Mouse (Mus musculus): ENCODE data around the gene Dock6.
A peak's percentile ranks its signal among the peaks of the same experiment; 100 is the strongest.
"Not testable (repeated sequence)": the region's sequence is repeated elsewhere in the genome, so short reads cannot be mapped to it uniquely, and the experiment has no call there.

Gene Dock6

GRCm38 (mm10) chr9:21808561-21808960 lies 43.9 kb downstream of the Dock6 start:
- DNase-seq (ENCODE audit: low spot score), result no peak

DNA sequence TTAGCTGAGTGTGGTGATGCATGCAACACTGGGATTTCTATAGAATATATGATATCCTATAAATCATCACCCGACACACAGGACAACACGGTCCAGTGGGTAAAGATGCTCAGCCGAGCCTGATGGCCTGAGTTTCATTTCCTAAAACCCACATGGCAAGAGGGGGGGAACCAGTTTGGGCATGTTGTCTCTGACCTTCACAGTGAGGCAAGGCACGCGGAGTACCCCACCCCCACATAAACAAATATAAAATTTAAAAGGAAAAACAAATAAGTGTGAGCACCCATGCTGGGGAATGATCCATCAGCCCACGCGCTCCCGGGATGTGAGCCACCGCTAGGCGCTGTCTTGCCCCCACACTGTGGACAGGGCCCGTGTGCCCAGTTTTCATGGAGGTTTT lies 45.5 kb downstream of the Dock6 start:
- DNase-seq (ENCODE audit: low spot score), result no peak

DNA sequence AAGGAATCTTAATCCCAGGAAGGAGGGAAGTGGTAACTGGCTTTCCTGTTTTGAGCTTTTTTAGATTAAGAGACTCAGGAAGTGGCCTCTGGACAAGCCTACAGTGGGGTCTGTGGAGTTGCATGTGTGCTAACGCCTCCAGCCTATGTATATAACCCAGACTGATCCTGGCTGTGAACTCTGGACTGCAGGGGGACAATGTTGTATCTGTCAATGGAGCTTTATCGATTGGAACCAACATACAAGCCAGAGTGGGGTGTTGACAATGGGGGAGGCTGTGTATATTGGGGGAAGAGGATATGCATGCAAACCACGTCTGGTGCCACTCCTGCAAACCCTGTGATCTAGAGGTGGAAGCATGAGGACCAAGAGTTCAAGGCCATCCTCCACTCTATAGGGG lies 46.1 kb downstream of the Dock6 start:
- no peak for DNase-seq (ENCODE audit: low spot score)

- DNase-seq (ENCODE audit: low spot score), result peak; percentile 93
Observed at GRCm38 (mm10) chr9:21803986-21804644, 48.3 kb downstream of the Dock6 start.

- DNase-seq (ENCODE audit: low spot score), result no peak
Observed at GRCm38 (mm10) chr9:21801591-21801990, 50.8 kb downstream of the Dock6 start.

- no peak for DNase-seq (ENCODE audit: low spot score)
Observed at GRCm38 (mm10) chr9:21801121-21801520, 51.3 kb downstream of the Dock6 start.

DNA sequence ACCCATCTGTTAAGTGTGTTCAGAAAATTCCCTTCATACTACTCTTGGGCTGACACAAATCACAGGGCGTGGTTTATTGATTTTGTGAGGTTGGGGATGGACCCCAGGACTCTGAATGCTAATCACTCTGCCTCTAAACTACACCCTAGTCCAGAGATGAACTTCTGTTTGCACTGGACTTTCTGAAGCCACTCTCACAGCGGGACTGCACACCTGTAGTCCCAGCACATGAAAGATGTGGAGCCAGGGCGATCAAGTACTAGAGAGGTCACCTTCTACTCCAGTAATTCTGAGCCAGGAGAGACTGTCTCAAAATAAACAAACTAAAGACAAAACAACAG lies 53.5 kb downstream of the Dock6 start:
- no peak for DNase-seq (ENCODE audit: low spot score)

DNA sequence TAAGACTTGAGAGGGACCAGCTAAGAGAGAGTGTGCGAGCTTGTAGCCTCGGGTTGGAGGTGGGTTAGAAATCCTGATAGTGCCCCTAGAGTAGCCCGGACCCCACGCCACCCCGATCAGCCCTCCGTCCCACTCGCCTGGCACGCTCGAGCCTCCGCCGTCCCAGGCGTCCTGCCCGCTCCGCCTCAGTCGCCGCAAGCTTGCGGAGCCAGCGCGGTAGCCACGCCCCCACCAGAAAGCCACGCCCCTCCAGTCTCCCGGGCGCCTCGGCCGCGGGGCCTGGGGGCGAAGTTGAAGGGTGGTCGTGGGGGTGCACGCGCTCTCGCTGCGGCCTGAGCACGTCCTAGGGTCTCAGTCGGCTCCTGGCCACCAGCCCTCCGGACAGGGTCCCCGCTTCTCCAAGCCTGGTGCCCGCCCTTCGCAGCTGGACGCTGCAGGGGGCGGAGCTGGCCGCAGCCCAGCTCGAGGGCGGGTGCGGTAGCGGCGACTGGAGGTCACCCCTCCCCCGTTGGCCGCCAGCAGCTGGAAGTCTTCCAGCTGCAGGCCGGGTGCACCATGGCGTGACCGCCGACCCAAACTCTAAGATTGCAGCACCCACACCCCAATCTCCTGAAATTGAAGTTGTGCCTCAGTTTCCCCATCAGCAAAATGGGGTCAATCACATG lies 54.0 kb downstream of the Dock6 start, which contains the start of gene Kank2:
TSS of gene Kank2 (minus strand) at position 400 of the 665 bp plus-strand sequence.
- peak; percentile 91 for DNase-seq (ENCODE audit: low spot score)

- DNase-seq (ENCODE audit: low spot score), result peak; percentile 61
Observed at GRCm38 (mm10) chr9:21797921-21798344, 54.5 kb downstream of the Dock6 start.

DNA sequence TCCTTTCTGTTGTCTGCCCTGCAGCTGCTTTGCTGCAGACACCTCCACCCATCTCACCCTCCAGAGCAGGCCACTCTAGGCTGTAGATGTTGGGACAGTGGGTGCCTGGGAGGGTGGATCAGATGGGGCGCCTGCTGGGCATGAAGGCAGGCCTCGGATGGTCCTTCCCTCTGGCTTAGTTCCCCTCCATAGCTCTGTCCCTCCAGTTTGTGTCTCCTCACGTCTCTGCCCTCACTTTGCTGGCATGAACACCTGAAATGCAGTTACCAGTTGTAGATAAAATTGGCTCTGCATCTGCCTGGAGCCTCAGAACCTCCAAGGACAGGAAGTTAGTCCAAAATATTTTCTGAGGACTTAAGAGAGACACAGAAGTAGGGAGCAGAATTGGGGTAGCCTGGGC lies 55.5 kb downstream of the Dock6 start:
- DNase-seq (ENCODE audit: low spot score), result no peak

DNA sequence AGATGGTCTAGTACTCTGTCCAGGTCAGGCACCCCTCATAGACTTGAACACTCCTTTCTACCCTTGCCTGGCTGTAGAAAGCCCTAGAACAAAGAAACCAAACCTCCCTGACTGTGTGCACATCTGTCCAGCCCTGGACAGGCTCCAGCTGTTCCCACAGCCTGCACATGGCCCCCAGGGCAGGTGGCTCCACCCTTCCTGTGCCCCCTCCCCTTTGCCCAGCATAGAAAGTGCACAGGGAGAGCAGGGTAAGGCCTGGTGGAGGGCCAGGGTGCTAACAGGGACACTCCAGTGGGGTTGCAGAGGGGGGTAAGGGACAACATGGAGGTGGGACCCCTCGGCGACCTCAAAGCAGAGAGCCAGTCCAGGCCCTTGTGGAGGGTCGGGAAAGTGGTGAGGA lies 56.2 kb downstream of the Dock6 start:
- no peak for DNase-seq (ENCODE audit: low spot score)

DNA sequence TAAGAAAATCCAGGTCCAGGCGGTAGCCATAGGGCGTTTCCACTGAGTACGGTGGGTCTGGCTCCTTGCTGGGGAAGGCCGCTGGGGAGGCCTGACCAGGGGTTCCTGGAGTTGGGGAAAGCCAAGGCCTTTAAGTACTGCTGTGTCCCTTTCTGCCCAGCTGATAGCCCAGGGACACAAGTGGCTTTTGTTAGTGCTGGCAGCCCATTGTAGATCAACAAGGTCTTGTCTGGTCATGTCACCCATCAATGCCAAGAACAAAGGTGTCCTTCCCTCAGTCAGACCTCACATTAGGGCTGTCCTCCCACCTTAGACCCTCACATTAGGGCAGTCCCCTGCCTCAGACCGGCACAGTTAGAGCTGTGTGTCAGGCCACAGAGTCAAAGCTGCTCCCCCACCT lies 56.9 kb downstream of the Dock6 start:
- DNase-seq (ENCODE audit: low spot score), result no peak

GRCm38 (mm10) chr9:21794925-21795324 lies 57.5 kb downstream of the Dock6 start:
- DNase-seq (ENCODE audit: low spot score), result no peak

DNA sequence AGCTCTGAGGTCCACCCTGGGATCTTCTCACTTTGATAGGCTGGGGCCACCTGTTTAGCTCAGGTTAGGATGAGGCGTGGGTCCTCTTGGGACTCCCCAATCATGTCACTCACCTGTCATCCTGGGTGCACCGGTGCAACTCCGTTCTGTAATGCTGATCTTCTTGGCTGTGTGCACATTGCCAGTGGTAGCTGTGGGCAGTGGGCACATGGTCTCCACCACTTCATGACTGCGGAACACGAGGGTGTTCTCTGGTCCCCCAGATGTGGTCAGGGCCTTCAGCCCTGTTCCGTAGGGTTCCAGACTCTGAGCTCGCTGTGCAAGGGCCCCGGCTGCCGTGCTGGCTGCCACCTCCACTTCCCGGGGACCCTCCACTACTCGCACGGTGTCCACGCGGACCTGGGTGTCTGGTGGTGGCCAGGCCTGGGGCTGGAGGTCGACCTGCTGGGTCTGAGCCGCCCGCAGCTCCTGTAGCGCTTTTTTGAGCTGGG lies 58.0 kb downstream of the Dock6 start:
- no peak for DNase-seq (ENCODE audit: low spot score)

- not testable (repeated sequence) for DNase-seq (ENCODE audit: low spot score)
Observed at GRCm38 (mm10) chr9:21793507-21793906, 58.9 kb downstream of the Dock6 start.

DNA sequence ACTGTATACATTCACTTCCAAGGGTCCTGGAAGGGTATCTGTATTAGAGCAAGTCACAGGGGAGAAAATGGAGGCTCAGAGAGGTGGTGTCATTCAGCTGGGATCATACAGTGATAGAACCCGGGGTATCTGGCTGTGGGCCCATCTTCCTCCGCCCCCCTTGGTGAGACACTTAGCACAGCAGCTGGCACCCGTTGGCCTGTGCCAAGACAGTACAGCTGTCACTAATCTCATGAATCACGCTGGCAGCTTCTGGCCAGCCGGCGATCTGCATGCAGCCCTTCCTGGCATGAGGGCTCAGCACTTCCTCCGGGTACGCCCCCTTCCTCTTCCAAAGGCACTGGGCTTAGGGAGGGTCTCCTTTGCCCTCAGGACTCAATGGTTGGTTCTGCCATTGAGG lies 59.8 kb downstream of the Dock6 start:
- DNase-seq (ENCODE audit: low spot score), result no peak

DNA sequence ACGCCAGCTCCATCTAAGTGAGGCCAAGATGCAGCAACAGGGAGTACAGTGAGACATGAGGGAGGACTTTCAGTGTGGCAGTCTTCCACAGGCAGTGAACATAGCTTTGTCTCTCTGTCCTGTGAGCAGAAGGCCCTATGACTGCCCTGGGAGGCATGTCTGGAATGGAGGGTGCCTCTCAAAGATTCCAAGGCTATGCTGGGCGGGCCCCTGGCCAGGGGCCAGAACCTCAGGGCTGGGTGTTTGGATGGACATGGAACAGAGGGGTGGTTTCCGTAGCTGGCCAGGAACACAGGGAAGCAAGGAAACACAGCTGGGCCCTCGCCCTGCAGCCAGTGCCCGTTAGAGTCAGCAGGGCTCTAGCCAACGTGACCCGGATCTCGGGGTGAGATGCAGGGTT lies 60.6 kb downstream of the Dock6 start:
- DNase-seq (ENCODE audit: low spot score), result no peak

DNA sequence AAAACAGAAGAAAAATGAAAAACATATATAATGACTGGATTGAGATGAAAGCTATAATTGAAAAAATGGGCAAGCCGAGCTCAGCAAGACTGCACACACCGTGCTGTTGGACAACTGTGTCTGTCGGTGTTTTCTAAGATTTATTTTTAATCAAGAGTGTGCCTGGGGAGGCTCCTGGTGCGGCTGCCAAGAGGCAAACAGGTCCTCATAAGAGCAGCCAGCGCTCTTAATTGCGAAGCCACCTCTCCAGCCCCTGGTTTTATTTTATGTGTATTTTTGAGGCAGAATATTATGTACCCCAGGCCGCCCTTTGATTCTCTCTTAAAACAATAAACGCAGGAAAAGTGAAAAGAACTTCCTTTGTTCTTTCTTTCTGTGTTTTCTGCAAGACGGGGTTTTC lies 64.2 kb downstream of the Dock6 start:
- no peak for DNase-seq (ENCODE audit: low spot score)

- DNase-seq (ENCODE audit: low spot score), result no peak
Observed at GRCm38 (mm10) chr9:21787654-21788053, 64.8 kb downstream of the Dock6 start.

- DNase-seq (ENCODE audit: low spot score), result peak; percentile 73
Observed at GRCm38 (mm10) chr9:21786906-21787305, 65.5 kb downstream of the Dock6 start.

- DNase-seq (ENCODE audit: low spot score), result not testable (repeated sequence)
Observed at GRCm38 (mm10) chr9:21786309-21786708, 66.1 kb downstream of the Dock6 start.

- DNase-seq (ENCODE audit: low spot score), result no peak
Observed at GRCm38 (mm10) chr9:21784517-21785307, 67.7 kb downstream of the Dock6 start.

Measured in urinary bladder, postnatal 25 days (tissue).